Mouse (Mus musculus): ENCODE results near the gene Specc1.

DNA sequence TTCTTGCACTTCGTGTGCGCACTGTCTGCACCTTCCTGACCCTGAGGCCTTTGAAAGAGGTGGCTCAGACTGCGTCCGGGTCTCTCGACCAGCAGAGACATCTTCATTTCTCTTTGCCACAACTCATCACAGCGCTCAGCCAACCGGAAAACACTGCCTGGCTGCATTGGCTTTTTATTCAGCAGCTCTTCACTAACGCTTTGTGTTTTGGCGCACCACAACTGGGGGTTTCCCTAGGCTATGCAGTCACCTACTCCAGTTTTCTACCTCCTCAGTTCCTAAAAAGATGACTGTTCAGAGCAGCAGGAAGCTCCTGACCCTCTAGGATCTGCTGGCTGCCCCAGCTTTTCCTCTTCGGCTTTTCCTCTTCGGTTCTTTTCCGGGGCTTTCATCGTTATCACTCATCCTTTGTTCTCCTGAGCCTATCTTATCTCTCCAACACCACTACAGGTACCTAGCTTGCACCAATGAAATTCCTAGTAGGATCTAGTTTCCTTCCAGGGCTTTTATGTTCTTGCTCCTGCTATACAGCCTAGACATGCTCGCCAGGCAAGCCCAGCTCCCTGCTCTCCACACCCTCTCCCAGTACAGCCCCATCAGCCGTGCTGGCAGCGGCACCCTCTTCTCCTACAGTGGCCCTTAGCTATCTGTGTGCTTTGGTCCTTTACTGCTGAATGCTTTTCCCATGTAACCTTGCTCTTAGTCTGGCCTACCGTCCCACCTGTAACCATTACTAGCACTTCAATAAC, 310.1 kb downstream of the Specc1 start:
- TF ChIP-seq POLR2A (IDR thresholded peaks at IDR 0.05; ENCODE audit: low read depth, low read length) (no peak), CTCF (IDR thresholded peaks at IDR 0.05; ENCODE audit: extremely low read depth, insufficient read length, insufficient replicate concordance, low read depth, low read length) (no peak)
